Comparison of ENCODE assay signal across 8 mouse cellular contexts in the genomic region with DNA sequence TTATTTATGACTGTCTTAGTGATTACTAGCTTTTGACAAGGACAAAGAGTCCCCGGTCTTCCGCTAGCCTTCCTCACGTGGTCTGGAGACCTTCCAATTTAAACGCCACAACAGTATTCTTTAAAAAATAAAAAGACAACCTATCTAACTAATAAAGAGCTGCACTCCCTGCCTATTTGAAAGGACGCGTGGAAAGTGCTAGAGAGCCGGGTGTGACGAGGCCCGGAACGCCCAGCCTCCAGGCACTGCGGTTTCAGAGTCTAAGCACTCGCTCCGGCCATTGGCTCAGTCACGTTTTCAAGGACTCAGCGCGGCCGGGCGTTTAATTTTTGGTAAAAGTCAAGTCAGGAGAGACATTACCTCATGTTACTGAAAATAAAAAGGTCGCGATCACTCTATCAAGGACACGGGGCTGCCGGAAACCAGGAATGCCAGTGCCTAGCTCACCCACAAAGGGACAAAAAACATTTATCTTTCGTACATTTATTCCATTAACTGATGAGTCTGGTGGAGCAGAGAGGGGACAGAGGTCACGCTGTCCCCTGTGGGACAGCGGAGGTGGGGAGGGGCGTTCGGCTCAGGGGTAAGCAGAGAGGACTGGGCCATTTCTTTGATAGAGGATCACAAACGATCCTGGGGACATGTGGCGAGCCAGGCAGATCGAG. TPM values are rescaled to one million over a fixed set of nuclear protein-coding genes. Genes with fewer than 3 reads are reported as not detected.
A peak's percentile ranks its signal among the peaks of the same experiment; 100 is the strongest.
DNase-seq lines count a peak whose midpoint lies in the region; ATAC-seq lines count a peak whose summit lies in the region.

No protein-coding gene starts in this region.

- H3K4me3 ChIP-seq in midbrain, embryonic 10.5 days, result peak overlapping the region; percentile 94

- peak; percentile 46 for ATAC-seq in common myeloid progenitor, adult 5-6 weeks (replicated peaks; ENCODE audit: low read depth, poor library complexity, severe bottlenecking)

- H3K27ac ChIP-seq in midbrain, embryonic 10.5 days (replicated peaks), result peak overlapping the region; percentile 100

- H3K4me1 ChIP-seq in midbrain, embryonic 10.5 days, result peaks cover 43% of the 10 kb centered on the region

- DNase-seq in adipocyte (ENCODE audit: low spot score), result peak; percentile 86
- peak; percentile 76 for DNase-seq in gastrocnemius, postnatal 10 days
- DNase-seq in induced T-regulatory cell, adult 2 months (ENCODE audit: low read depth), result peak; percentile 86
- peak; percentile 79 for DNase-seq in left cerebral cortex, postnatal 4 days
- peak; percentile 79 for DNase-seq in midbrain, embryonic 10.5 days (ENCODE audit: low spot score)
- DNase-seq in right cerebral cortex, postnatal 36 days (ENCODE audit: low spot score in 2 of 2), result peak; percentile 62 to 64
- peak; percentile 74 to 76 for DNase-seq in urinary bladder, postnatal 4 days (ENCODE audit: low spot score in 2 of 2)

- H3K9me3 ChIP-seq in midbrain, embryonic 10.5 days (replicated peaks), result no peaks in the 10 kb centered on the region

- no peaks in the 10 kb centered on the region for H3K27me3 ChIP-seq in midbrain, embryonic 10.5 days (ENCODE audit: low read depth, poor library complexity, severe bottlenecking)

- intact Hi-C loops in left cerebral cortex, postnatal 4 days (cut with DNase I), result loop anchor here (5.0 kb wide), 1 partner anchor 43 kb away; no protein-coding TSS in a partner anchor

- peaks cover 32% of the 10 kb centered on the region for H3K36me3 ChIP-seq in midbrain, embryonic 10.5 days

- 4% methylated on average over 30 of the region's 30 CpGs for WGBS in midbrain, embryonic 10.5 days

RNA-seq across cellular contexts. Expression of a gene that starts 0.8 kb away (rescaled TPM):
- total RNA-seq in common myeloid progenitor, adult 5-6 weeks (2017), result 4,616 and 4,673 TPM in 2 replicates
- 1,000 to 10,000 TPM; 1,094 to 1,113 TPM for total RNA-seq in gastrocnemius, postnatal 10 days (2021)
- 1,000 to 10,000 TPM; 2,038 to 2,082 TPM for total RNA-seq in left cerebral cortex, postnatal 4 days (2021)
- polyA plus RNA-seq in midbrain, embryonic 10.5 days (2016; fragmentation: Nextera tagmentation; extraction: Ambion mirVana), result 3,165 and 3,904 TPM in 2 replicates

Comparison
In these comparisons a context has a peak if more than half of its experiments do, and no peak if none do; other contexts are left out.
1. Peak in every context shown above with its lines: DNase-seq, ATAC-seq, H3K4me3 ChIP-seq and H3K27ac ChIP-seq.